Mouse (Mus musculus) CH12.LX (cell line): ENCODE measurements at regions not wholly inside any gene's neighbourhood (a gene's known extent, or its start where the extent isn't known, plus 50 kb on each side); places are given as distances from the start of the nearest gene placed in this dataset.

Experiments used
- DNase-seq: peaks from one replicate; pipeline ENCODE4 v3.0.0-alpha.2; 2013; ENCODE audit errors: extremely low read depth
- H3K27ac ChIP-seq: 2 replicates; pipeline ENCODE4 v1.5.1; 2012; ENCODE audit warnings: low read depth, mild to moderate bottlenecking, control low read depth, moderate library complexity; ENCODE audit not compliant: insufficient read depth
- H3K27me3 ChIP-seq: replicated peaks from 2 replicates; pipeline ENCODE3; 2012; ENCODE audit warnings: inconsistent platforms
- H3K36me3 ChIP-seq, 2 experiments: replicated peaks in 1 of 2; 2 replicates each; pipeline versions ENCODE3 to v1.6.1; 2012; ENCODE audit warnings: inconsistent platforms in 1 of 2, low read length in 1 of 2, mild to moderate bottlenecking in 1 of 2, mixed read lengths in 1 of 2, moderate library complexity in 1 of 2; ENCODE audit not compliant: control insufficient read depth in 1 of 2, insufficient read depth in 1 of 2
- H3K4me1 ChIP-seq, 2 experiments: 2 replicates each; pipeline ENCODE4 v1.6.1; 2012; ENCODE audit warnings: inconsistent platforms in 1 of 2, moderate library complexity in 1 of 2; ENCODE audit not compliant: insufficient read depth in 2 of 2, control insufficient read depth in 1 of 2
- H3K4me2 ChIP-seq: 2 replicates; pipeline ENCODE4 v1.6.1; 2012; ENCODE audit warnings: low read depth, mild to moderate bottlenecking, control low read depth; ENCODE audit not compliant: poor library complexity, insufficient read depth, severe bottlenecking
- H3K4me3 ChIP-seq, 3 experiments: fragments of 150-350 bp in 1 of 3; sonication (generic) in 1 of 3; replicated peaks in 1 of 3; 2 replicates each; pipeline versions ENCODE3 to v1.5.1; 2011 to 2012; ENCODE audit warnings: low read depth in 2 of 3, low read length in 2 of 3, mild to moderate bottlenecking in 2 of 3, moderate library complexity in 2 of 3, control low read depth in 1 of 3, improper control_type of control experiment in 1 of 3, inconsistent platforms in 1 of 3, mixed read lengths in 1 of 3; ENCODE audit not compliant: poor library complexity in 1 of 3
- H3K79me2 ChIP-seq: replicated peaks from 2 replicates; pipeline ENCODE4 v1.6.1; 2012; ENCODE audit warnings: mild to moderate bottlenecking, moderate library complexity; ENCODE audit not compliant: control insufficient read depth, poor library complexity, insufficient read depth, severe bottlenecking; ENCODE audit errors: extremely low read depth
- H3K9ac ChIP-seq: 2 replicates; pipeline ENCODE4 v1.6.1; 2012; ENCODE audit warnings: low read depth, mild to moderate bottlenecking, control low read depth, moderate library complexity; ENCODE audit not compliant: insufficient read depth
- H3K9me3 ChIP-seq: replicated peaks from 2 replicates; pipeline ENCODE3; 2012; ENCODE audit warnings: low read length, inconsistent platforms, mixed read lengths
- BHLHE40 ChIP-seq: IDR thresholded peaks from 2 replicates; pipeline ENCODE4 v1.6.1; 2011; ENCODE audit warnings: mild to moderate bottlenecking, low read depth, low read length, improper control_type of control experiment
- CHD1 ChIP-seq: IDR thresholded peaks from 2 replicates; pipeline ENCODE4 v1.6.1; 2012; ENCODE audit warnings: low read depth, low read length, improper control_type of control experiment, inconsistent platforms
- ELF1 ChIP-seq: IDR thresholded peaks from 2 replicates; pipeline ENCODE4 v1.6.1; 2014; ENCODE audit warnings: low read depth, mild to moderate bottlenecking, inconsistent platforms, low read length, improper control_type of control experiment
- JUN ChIP-seq: IDR thresholded peaks from 2 replicates; pipeline ENCODE4 v1.6.1; 2011; ENCODE audit warnings: low read depth, mild to moderate bottlenecking, low read length, improper control_type of control experiment, moderate library complexity; ENCODE audit not compliant: insufficient read depth
- MEF2A ChIP-seq: IDR thresholded peaks from 2 replicates; pipeline ENCODE4 v1.6.1; 2014; ENCODE audit warnings: low read depth, mild to moderate bottlenecking, inconsistent platforms, low read length, improper control_type of control experiment, borderline replicate concordance
- MYC ChIP-seq: IDR thresholded peaks from 2 replicates; pipeline ENCODE4 v1.6.1; 2011; ENCODE audit warnings: low read depth, mild to moderate bottlenecking, improper control_type of control experiment, low read length
- NELFE ChIP-seq: IDR thresholded peaks from 2 replicates; pipeline ENCODE4 v1.6.1; 2011; ENCODE audit warnings: low read depth, low read length, improper control_type of control experiment
- PAX5 ChIP-seq: IDR thresholded peaks from 2 replicates; pipeline ENCODE4 v1.6.1; 2012; ENCODE audit warnings: low read length, inconsistent platforms, mixed read lengths
- POLR2A ChIP-seq: IDR thresholded peaks from 2 replicates; pipeline ENCODE4 v1.6.1; 2011; ENCODE audit warnings: low read depth, mild to moderate bottlenecking, improper control_type of control experiment, low read length
- POLR2AphosphoS2 ChIP-seq: IDR thresholded peaks from 2 replicates; pipeline ENCODE4 v1.6.1; 2011; ENCODE audit warnings: low read depth, low read length, improper control_type of control experiment
- RAD21 ChIP-seq: IDR thresholded peaks from 2 replicates; pipeline ENCODE4 v1.6.1; 2011; ENCODE audit warnings: low read depth, mild to moderate bottlenecking, low read length, improper control_type of control experiment, moderate library complexity
- UBTF ChIP-seq: IDR thresholded peaks from 2 replicates; pipeline ENCODE4 v1.6.1; 2012; ENCODE audit warnings: low read depth, mild to moderate bottlenecking, inconsistent platforms, low read length, improper control_type of control experiment, moderate library complexity
- ZC3H11A ChIP-seq: IDR thresholded peaks from 2 replicates; pipeline ENCODE4 v1.6.1; 2012; ENCODE audit warnings: low read depth, mild to moderate bottlenecking, inconsistent platforms, low read length, improper control_type of control experiment
- ZKSCAN1 ChIP-seq: IDR thresholded peaks from 2 replicates; pipeline ENCODE4 v1.6.1; 2012; ENCODE audit warnings: low read depth, inconsistent platforms, low read length, improper control_type of control experiment, borderline replicate concordance
- dilution Hi-C: fragments of 300-500 bp; cut with MboI; formaldehyde crosslinking; loops from 2 replicates; pipeline ENCODE4 v1.14.3; 2020; ENCODE audit warnings: low sequenced_read_pairs; ENCODE audit not compliant: extremely low pct_unique_long_range_greater_than_20kb, extremely low pct_ligation_motif_present
- in situ Hi-C: fragments of 300-500 bp; cut with MboI; formaldehyde crosslinking; loops from 3 replicates; pipeline ENCODE4 v1.14.3; 2019; ENCODE audit warnings: low sequenced_read_pairs, low pct_ligation_motif_present, low pct_unique_long_range_greater_than_20kb, mixed read lengths

DNA sequence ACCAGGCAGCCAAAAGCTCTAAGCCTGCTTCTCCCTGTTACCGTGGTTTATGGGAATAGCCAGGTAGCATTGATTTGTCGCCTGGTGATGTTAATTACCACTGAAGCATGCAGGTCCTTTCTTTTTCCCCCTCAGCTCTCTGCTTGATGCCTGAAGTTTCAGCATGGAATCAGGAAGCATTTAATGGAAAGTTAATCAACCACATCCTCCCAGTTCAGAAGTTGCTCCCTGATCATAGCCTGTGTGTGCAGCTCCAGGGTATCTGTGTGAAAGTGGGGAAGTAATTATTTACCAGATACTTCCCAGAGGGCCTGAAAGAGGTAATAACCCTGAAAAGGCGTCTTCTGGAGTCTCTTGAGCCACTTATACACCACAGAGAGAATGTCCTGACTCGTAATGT is 730.9 kb upstream of the Lrrc4c start:
- H3K4me3 ChIP-seq: no peak overlapping the region
- TF ChIP-seq MYC: no peak
- TF ChIP-seq, all 38 proteins: peak for 0
- H3K36me3 ChIP-seq: no peaks in the 10 kb centered on the region
- H3K27ac ChIP-seq: no peak overlapping the region
- H3K4me1 ChIP-seq: no peaks in the 10 kb centered on the region
- no peaks in the 10 kb centered on the region for H3K79me2 ChIP-seq
- in situ Hi-C loops (no loop called here), dilution Hi-C loops (no loop called here)
- H3K9ac ChIP-seq: no peak overlapping the region
- no peaks in the 10 kb centered on the region for H3K27me3 ChIP-seq
- H3K4me2 ChIP-seq: no peak overlapping the region
- no peak for DNase-seq
- peaks cover 51% of the 10 kb centered on the region for H3K9me3 ChIP-seq

DNA sequence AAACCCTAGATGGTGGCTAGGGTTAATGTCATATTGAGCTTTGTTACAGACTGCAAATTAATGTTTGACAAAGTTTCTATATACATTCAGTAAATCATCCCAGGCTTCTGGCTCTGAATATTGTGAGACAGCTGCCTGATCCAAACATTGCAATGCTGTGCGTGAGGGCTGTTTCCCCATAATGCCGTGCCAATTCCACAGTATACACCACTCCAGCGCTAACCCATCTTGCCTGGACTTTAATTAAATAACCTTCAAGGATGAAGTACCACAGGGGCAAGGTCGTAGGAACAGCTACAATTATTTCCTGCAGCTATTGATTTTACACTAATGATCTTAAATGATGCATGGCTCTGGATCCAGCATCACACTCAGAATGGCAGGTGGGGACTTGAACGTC is 704.6 kb upstream of the Lrrc4c start:
- H3K9me3 ChIP-seq: peaks cover 11% of the 10 kb centered on the region
- no peak overlapping the region for H3K4me3 ChIP-seq
- no peaks in the 10 kb centered on the region for H3K36me3 ChIP-seq
- no peak overlapping the region for H3K27ac ChIP-seq
- H3K27me3 ChIP-seq: no peaks in the 10 kb centered on the region
- no peaks in the 10 kb centered on the region for H3K4me1 ChIP-seq
- no peaks in the 10 kb centered on the region for H3K79me2 ChIP-seq
- in situ Hi-C loops: no loop called here
- TF ChIP-seq NELFE (no peak), ZC3H11A (no peak), POLR2AphosphoS2 (no peak), POLR2A (no peak), MEF2A (no peak), ELF1 (no peak), JUN (no peak), CHD1 (no peak), RAD21 (no peak), MYC (no peak), UBTF (no peak), ZKSCAN1 (no peak)
- H3K4me2 ChIP-seq: no peak overlapping the region
- H3K9ac ChIP-seq: no peak overlapping the region
- dilution Hi-C loops: no loop called here
- no peak for DNase-seq

DNA sequence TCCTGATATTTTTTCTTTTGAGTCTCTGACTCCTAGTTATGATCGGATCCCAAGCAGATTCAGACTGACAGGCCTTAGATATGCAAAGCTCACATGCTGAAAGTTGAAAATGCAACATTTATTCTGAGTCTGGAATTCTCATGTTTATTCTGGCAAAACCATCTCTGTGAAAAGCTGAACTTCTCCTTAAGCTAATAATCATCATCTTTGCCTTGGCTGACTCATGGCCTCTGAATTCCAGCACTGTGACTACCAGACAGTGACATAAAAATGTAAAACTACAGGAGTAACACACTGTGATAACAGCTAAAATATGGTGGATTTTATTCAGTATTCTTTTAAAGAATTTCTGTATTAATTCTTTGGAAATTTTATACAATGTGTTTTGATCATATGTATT is 680.4 kb upstream of the Lrrc4c start:
- Histone ChIP-seq H3K27ac (no peak overlapping the region), H3K4me3 (no peak overlapping the region), H3K36me3 (no peaks in the 10 kb centered on the region)
- no peak for TF ChIP-seq PAX5
- no peak for TF ChIP-seq BHLHE40
- TF ChIP-seq, all 38 proteins: peak for 0
- H3K4me2 ChIP-seq: no peak overlapping the region
- no peaks in the 10 kb centered on the region for H3K27me3 ChIP-seq
- no peaks in the 10 kb centered on the region for H3K4me1 ChIP-seq
- in situ Hi-C loops (no loop called here), dilution Hi-C loops (no loop called here)
- H3K9me3 ChIP-seq: peaks cover 9% of the 10 kb centered on the region
- no peak for DNase-seq
- no peak overlapping the region for H3K9ac ChIP-seq
- no peaks in the 10 kb centered on the region for H3K79me2 ChIP-seq
